Mouse (Mus musculus): ENCODE data around the gene 1520401A03Rik. TPM values are rescaled to one million over a fixed set of nuclear protein-coding genes. Genes with fewer than 3 reads are reported as not detected.

The 1520401A03Rik gene
- polyA plus RNA-seq, 1 experiment from 2014 or later: 0.27 TPM

- peaks cover 52% of the 10 kb centered on the region for H3K4me1 ChIP-seq (replicated peaks)
Measured at GRCm38 (mm10) chr17:23674271-23674952, 48.2 kb downstream of the 1520401A03Rik start.

GRCm38 (mm10) chr17:23673424-23674073 lies 49.0 kb downstream of the 1520401A03Rik start, which contains the start of the genes Hcfc1r1 and Thoc6:
Gene Hcfc1r1, plus strand, starts transcription at chr17:23673596.
Gene Thoc6, minus strand, starts transcription at chr17:23673882.
- Histone ChIP-seq H3K4me2 (peak within 1 kb of the TSS; percentile 74), H3K4me3 (peak within 1 kb of the TSS; percentile 58), H3K27ac (peak within 1 kb of the TSS; percentile 90), H3K27me3 (peaks cover 40% of the 10 kb centered on the region), H3K4me1 (replicated peaks) (peaks cover 48% of the 10 kb centered on the region), H3K9me3 (no peaks in the 10 kb centered on the region), H3K9ac (peak within 1 kb of the TSS; percentile 79), H3K36me3 (peaks cover 22% of the 10 kb centered on the region)
- peak; percentile 95 for ATAC-seq (ENCODE audit: low FRiP score)
- under 1% methylated on average over 45 of the region's 45 CpGs for WGBS

More at GRCm38 (mm10) chr17:23674271-23674952, 48.2 kb downstream of the 1520401A03Rik start:
- Histone ChIP-seq H3K9me3 (no peaks in the 10 kb centered on the region), H3K36me3 (peaks cover 13% of the 10 kb centered on the region), H3K4me3 (peak overlapping the region; percentile 58), H3K4me2 (peak overlapping the region; percentile 74), H3K27ac (peak overlapping the region; percentile 90), H3K27me3 (peaks cover 49% of the 10 kb centered on the region), H3K9ac (peak overlapping the region; percentile 79)
- WGBS: 46% methylated on average over 9 of the region's 9 CpGs
- no peak for ATAC-seq (ENCODE audit: low FRiP score)

- H3K36me3 ChIP-seq: peaks cover 30% of the 10 kb centered on the region
- WGBS: 71% methylated on average over 3 of the region's 3 CpGs
- peak overlapping the region; percentile 79; the same call in 1 of the 2 replicates for H3K9ac ChIP-seq
- 0 out of 2 replicates have a peak, but pooled peaks have one; percentile 0 for ATAC-seq (ENCODE audit: low FRiP score)
- H3K4me3 ChIP-seq: peak overlapping the region; percentile 58
- H3K27ac ChIP-seq: no peak overlapping the region
- peaks cover 48% of the 10 kb centered on the region for H3K4me1 ChIP-seq (replicated peaks)
- no peaks in the 10 kb centered on the region for H3K9me3 ChIP-seq
- peaks cover 32% of the 10 kb centered on the region for H3K27me3 ChIP-seq
- peak overlapping the region; percentile 74 for H3K4me2 ChIP-seq
Measured at GRCm38 (mm10) chr17:23672761-23673160, 49.8 kb downstream of the 1520401A03Rik start.

- Histone ChIP-seq H3K4me3 (no peak overlapping the region), H3K27ac (no peak overlapping the region), H3K9ac (no peak overlapping the region), H3K9me3 (no peaks in the 10 kb centered on the region), H3K27me3 (peaks cover 21% of the 10 kb centered on the region), H3K36me3 (peaks cover 42% of the 10 kb centered on the region), H3K4me1 (replicated peaks) (peaks cover 37% of the 10 kb centered on the region), H3K4me2 (no peak overlapping the region)
- 96% methylated on average over 3 of the region's 3 CpGs for WGBS
- ATAC-seq (ENCODE audit: low FRiP score): no peak
Measured at GRCm38 (mm10) chr17:23671519-23671918, 51.1 kb downstream of the 1520401A03Rik start.

GRCm38 (mm10) chr17:23670516-23671074 lies 52.0 kb downstream of the 1520401A03Rik start:
- Histone ChIP-seq H3K4me1 (replicated peaks) (peaks cover 27% of the 10 kb centered on the region), H3K4me2 (no peak overlapping the region), H3K36me3 (peaks cover 49% of the 10 kb centered on the region), H3K9me3 (no peaks in the 10 kb centered on the region), H3K27me3 (peaks cover 12% of the 10 kb centered on the region), H3K4me3 (no peak overlapping the region), H3K9ac (no peak overlapping the region), H3K27ac (no peak overlapping the region)
- ATAC-seq (ENCODE audit: low FRiP score): no peak
- 92% methylated on average over 7 of the region's 7 CpGs for WGBS

- Histone ChIP-seq H3K9ac (no peak overlapping the region), H3K4me3 (no peak overlapping the region), H3K4me2 (no peak overlapping the region), H3K36me3 (peaks cover 47% of the 10 kb centered on the region), H3K4me1 (replicated peaks) (peaks cover 4% of the 10 kb centered on the region; the same call in 1 of the 2 replicates), H3K27me3 (peaks cover 33% of the 10 kb centered on the region), H3K9me3 (no peaks in the 10 kb centered on the region), H3K27ac (no peak overlapping the region)
- ATAC-seq (ENCODE audit: low FRiP score): no peak
- 81% methylated on average over 14 of the region's 14 CpGs for WGBS
Measured at GRCm38 (mm10) chr17:23665511-23665910, 57.1 kb downstream of the 1520401A03Rik start.

GRCm38 (mm10) chr17:23664556-23665021 lies 58.0 kb downstream of the 1520401A03Rik start:
- Histone ChIP-seq H3K36me3 (peaks cover 38% of the 10 kb centered on the region), H3K27me3 (peaks cover 42% of the 10 kb centered on the region), H3K9ac (no peak overlapping the region), H3K4me1 (replicated peaks) (peaks cover 8% of the 10 kb centered on the region; the same call in 1 of the 2 replicates), H3K27ac (no peak overlapping the region), H3K9me3 (no peaks in the 10 kb centered on the region), H3K4me3 (no peak overlapping the region), H3K4me2 (no peak overlapping the region)
- 14% methylated on average over 5 of the region's 5 CpGs for WGBS
- peak; percentile 39; the same call in 1 of the 2 replicates for ATAC-seq (ENCODE audit: low FRiP score)

- 3% methylated on average over 9 of the region's 9 CpGs for WGBS
- H3K4me1 ChIP-seq (replicated peaks): peaks cover 8% of the 10 kb centered on the region; the same call in 1 of the 2 replicates
- H3K4me2 ChIP-seq: no peak overlapping the region
- H3K27me3 ChIP-seq: peaks cover 61% of the 10 kb centered on the region
- peaks cover 7% of the 10 kb centered on the region for H3K36me3 ChIP-seq
- ATAC-seq (ENCODE audit: low FRiP score): no peak
- no peaks in the 10 kb centered on the region for H3K9me3 ChIP-seq
- H3K27ac ChIP-seq: no peak overlapping the region
- no peak overlapping the region for H3K9ac ChIP-seq
- H3K4me3 ChIP-seq: no peak overlapping the region
Measured at GRCm38 (mm10) chr17:23661526-23661925, 61.1 kb downstream of the 1520401A03Rik start.

GRCm38 (mm10) chr17:23660876-23661200 lies 61.7 kb downstream of the 1520401A03Rik start:
- Histone ChIP-seq H3K4me3 (0 out of 2 replicates have a peak overlapping the region, but pooled peaks have one; percentile 5), H3K9ac (no peak overlapping the region), H3K27ac (no peak overlapping the region), H3K4me2 (no peak overlapping the region), H3K36me3 (peaks cover under 1% of the 10 kb centered on the region; the same call in 1 of the 2 replicates), H3K4me1 (replicated peaks) (peaks cover 8% of the 10 kb centered on the region; the same call in 1 of the 2 replicates), H3K9me3 (no peaks in the 10 kb centered on the region), H3K27me3 (peaks cover 61% of the 10 kb centered on the region)
- WGBS: 6% methylated on average over 14 of the region's 14 CpGs
- ATAC-seq (ENCODE audit: low FRiP score): no peak

GRCm38 (mm10) chr17:23660117-23660875 lies 62.3 kb downstream of the 1520401A03Rik start, which contains the start of gene Bicdl2:
Gene Bicdl2, plus strand, starts transcription at chr17:23660506.
- H3K4me1 ChIP-seq (replicated peaks): peaks cover 8% of the 10 kb centered on the region; the same call in 1 of the 2 replicates
- 6% methylated on average over 27 of the region's 27 CpGs for WGBS
- no peaks in the 10 kb centered on the region for H3K36me3 ChIP-seq
- H3K9me3 ChIP-seq: no peaks in the 10 kb centered on the region
- peaks cover 61% of the 10 kb centered on the region for H3K27me3 ChIP-seq
- no peak within 1 kb of the TSS for H3K27ac ChIP-seq
- H3K4me3 ChIP-seq: 0 out of 2 replicates have a peak within 1 kb of the TSS, but pooled peaks have one; percentile 5
- no peak within 1 kb of the TSS for H3K9ac ChIP-seq
- no peak within 1 kb of the TSS for H3K4me2 ChIP-seq
- no peak for ATAC-seq (ENCODE audit: low FRiP score)

GRCm38 (mm10) chr17:23658450-23658849 lies 64.1 kb downstream of the 1520401A03Rik start:
- Histone ChIP-seq H3K27ac (no peak overlapping the region), H3K9me3 (no peaks in the 10 kb centered on the region), H3K9ac (no peak overlapping the region), H3K36me3 (no peaks in the 10 kb centered on the region), H3K27me3 (peaks cover 62% of the 10 kb centered on the region), H3K4me1 (replicated peaks) (peaks cover 8% of the 10 kb centered on the region; the same call in 1 of the 2 replicates), H3K4me2 (no peak overlapping the region), H3K4me3 (no peak overlapping the region)
- ATAC-seq (ENCODE audit: low FRiP score): no peak
- 84% methylated on average over 3 of the region's 3 CpGs for WGBS
